Comparison of ENCODE assay signal across 24 mouse cellular contexts in genomic region chr11:94697703-94698464, GRCm38 (mm10). TPM values are rescaled to one million over a fixed set of nuclear protein-coding genes. Genes with fewer than 3 reads are reported as not detected.
DNase-seq lines count a peak whose midpoint lies in the region; ATAC-seq and TF ChIP-seq lines count a peak whose summit lies in the region.
"Had no signal": no experiment of that assay in that cellular context is flagged by ENCODE, and none has a peak within 500 bp of the region (broad histone marks: within the 10 kb centered on the region; RNA-seq: fewer than 3 reads in every experiment).

No protein-coding gene starts in this region.

- H3K9me3 ChIP-seq in midbrain, embryonic 13.5 days: no peaks in the 10 kb centered on the region
- no peaks in the 10 kb centered on the region for H3K9me3 ChIP-seq in midbrain, embryonic 10.5 days (replicated peaks)
- no peaks in the 10 kb centered on the region for H3K9me3 ChIP-seq in ES-E14 (ENCODE audit: control insufficient read depth, insufficient read depth, low read depth, low read length)
- H3K9me3 ChIP-seq: embryonic facial prominence, embryonic 15.5 days; forebrain, embryonic 15.5 days; kidney, embryonic 15.5 days had no signal

- 0 out of 2 replicates have a peak, but pooled peaks have one; percentile 11 for ATAC-seq in midbrain, embryonic 13.5 days
- 0 out of 2 replicates have a peak, but pooled peaks have one; percentile 18 for ATAC-seq in megakaryocyte, adult 5-6 weeks (ENCODE audit: poor library complexity, severe bottlenecking)
- ATAC-seq: forebrain, embryonic 15.5 days; hindbrain, postnatal 0 days had no signal

- in situ Hi-C loops in ES-E14 (cut with MboI; ENCODE audit: low sequenced_read_pairs in 2 of 2, unreplicated experiment in 2 of 2): no loop called here

- whole genome bisulfite sequencing in midbrain, embryonic 13.5 days: 51% methylated on average over 13 of the region's 13 CpGs
- WGBS in midbrain, embryonic 10.5 days: 49% methylated on average over 13 of the region's 13 CpGs

- DNase-seq in midbrain, embryonic 10.5 days (ENCODE audit: low spot score): no peak
- DNase-seq in ES-E14 (ENCODE audit: low read depth, low spot score): no peak
- DNase-seq in thymus, postnatal 36 days: peak; percentile 73 to 81
- no peak for DNase-seq in layer of hippocampus, adult 9-11 months
- no peak for DNase-seq in gastrocnemius, adult 8-10 months (ENCODE audit: low spot score in 2 of 2)
- DNase-seq in right cerebral cortex, postnatal 10 days (ENCODE audit: low spot score in 2 of 2): no peak
- DNase-seq: heart, adult 18-20 months; heart, postnatal 10 days; lung, postnatal 14 days had no signal

- no peak overlapping the region for H3K27ac ChIP-seq in midbrain, embryonic 13.5 days
- no peak overlapping the region; the same call in 1 of the 2 replicates for H3K27ac ChIP-seq in midbrain, embryonic 10.5 days (replicated peaks)
- H3K27ac ChIP-seq in ES-E14 (ENCODE audit: insufficient read depth, low read depth, low read length, poor library complexity, severe bottlenecking): no peak overlapping the region
- H3K27ac ChIP-seq: embryonic facial prominence, embryonic 15.5 days; forebrain, embryonic 15.5 days; hindbrain, postnatal 0 days; kidney, embryonic 15.5 days had no signal

- no peaks in the 10 kb centered on the region for H3K27me3 ChIP-seq in midbrain, embryonic 13.5 days
- H3K27me3 ChIP-seq in midbrain, embryonic 10.5 days (ENCODE audit: low read depth, poor library complexity, severe bottlenecking): no peaks in the 10 kb centered on the region
- H3K27me3 ChIP-seq: embryonic facial prominence, embryonic 15.5 days; forebrain, embryonic 15.5 days had no signal

- H3K4me2 ChIP-seq in midbrain, embryonic 13.5 days (replicated peaks): no peak overlapping the region
- H3K4me2 ChIP-seq: embryonic facial prominence, embryonic 15.5 days; forebrain, embryonic 15.5 days; kidney, embryonic 15.5 days; liver, embryonic 11.5 days had no signal

- H3K9ac ChIP-seq in midbrain, embryonic 13.5 days (replicated peaks): no peak overlapping the region
- H3K9ac ChIP-seq in ES-E14 (ENCODE audit: insufficient read depth, low read depth, low read length, poor library complexity, severe bottlenecking): peak overlapping the region; percentile 7; the same call in 1 of the 2 replicates
- H3K9ac ChIP-seq: embryonic facial prominence, embryonic 15.5 days; forebrain, embryonic 15.5 days; kidney, embryonic 15.5 days had no signal

- H3K36me3 ChIP-seq in midbrain, embryonic 13.5 days: no peaks in the 10 kb centered on the region
- no peaks in the 10 kb centered on the region for H3K36me3 ChIP-seq in midbrain, embryonic 10.5 days
- no peaks in the 10 kb centered on the region for H3K36me3 ChIP-seq in ES-E14 (ENCODE audit: control insufficient read depth, insufficient read depth, low read length, poor library complexity, severe bottlenecking)
- H3K36me3 ChIP-seq: embryonic facial prominence, embryonic 15.5 days; forebrain, embryonic 15.5 days; kidney, embryonic 15.5 days had no signal

- 0 out of 2 replicates have a peak, but pooled peaks cover 8% of the 10 kb centered on the region for H3K4me1 ChIP-seq in midbrain, embryonic 13.5 days (replicated peaks)
- peaks cover 17% of the 10 kb centered on the region for H3K4me1 ChIP-seq in midbrain, embryonic 10.5 days
- peaks cover 0 to 12% of the 10 kb centered on the region in 2 experiments; a peak in 2 of 4 replicates for H3K4me1 ChIP-seq in ES-E14 (ENCODE audit: control insufficient read depth in 2 of 2, insufficient read depth in 2 of 2, low read length in 2 of 2, poor library complexity in 1 of 2)
- H3K4me1 ChIP-seq: forebrain, embryonic 15.5 days had no signal

- H3K4me3 ChIP-seq in midbrain, embryonic 13.5 days (replicated peaks): no peak overlapping the region
- no peak overlapping the region for H3K4me3 ChIP-seq in midbrain, embryonic 10.5 days
- no peak overlapping the region for H3K4me3 ChIP-seq in ES-E14 (ENCODE audit: insufficient read depth in 1 of 2, low read depth in 1 of 2, low read length in 2 of 2, poor library complexity in 1 of 2, severe bottlenecking in 1 of 2)
- H3K4me3 ChIP-seq: embryonic facial prominence, embryonic 15.5 days; forebrain, embryonic 15.5 days; kidney, embryonic 15.5 days had no signal

TF ChIP-seq in ES-E14, 5 proteins besides CTCF, POLR2A, EP300 and RAD21:
- TF ChIP-seq HCFC1 (IDR thresholded peaks at IDR 0.05; ENCODE audit: borderline replicate concordance, insufficient read depth, low read length): no peak
- no peak for TF ChIP-seq ZC3H11A (IDR thresholded peaks at IDR 0.05; ENCODE audit: borderline replicate concordance, low read depth, low read length)
- TF ChIP-seq CHD2 (IDR thresholded peaks at IDR 0.05; ENCODE audit: low read depth, low read length): no peak
- TF ChIP-seq ZNF384 (IDR thresholded peaks at IDR 0.05; ENCODE audit: low read depth, low read length): no peak
- TF ChIP-seq MAFK (IDR thresholded peaks at IDR 0.05; ENCODE audit: insufficient read depth, low read depth, low read length): no peak

RNA-seq across cellular contexts. Expression of gene Gm11541, which starts 6.4 kb away (rescaled TPM):
- polyA plus RNA-seq in midbrain, embryonic 13.5 days (2015; fragmentation: Nextera tagmentation; extraction: Ambion mirVana): not detected in 2 replicates
- not detected in 2 replicates for polyA plus RNA-seq in midbrain, embryonic 10.5 days (2016; fragmentation: Nextera tagmentation; extraction: Ambion mirVana)
- 0.18 TPM in 1 of 2 replicates, not detected in the other for total RNA-seq in ES-E14 (2012; rRNA removed)
- total RNA-seq in megakaryocyte, adult 5-6 weeks (2015): not detected in 2 replicates
- not detected in 2 replicates for total RNA-seq in megakaryocyte, adult 5-6 weeks (2017)
- total RNA-seq in gastrocnemius, adult 8-10 months (2022): not detected
- total RNA-seq: common myeloid progenitor, adult 5-6 weeks; gastrocnemius, adult 18-20 months; heart, adult 18-20 months; heart, postnatal 10 days; layer of hippocampus, adult 8-10 months; left cerebral cortex, postnatal 36 days had no signal
- polyA plus RNA-seq: C2C12; forebrain, embryonic 15.5 days; liver, embryonic 11.5 days; midbrain, postnatal 0 days; neural tube, embryonic 14.5 days; urinary bladder, adult 2 months had no signal

RNA-seq across cellular contexts. Expression of gene Xylt2, which starts 20.6 kb away (rescaled TPM):
- 8.3 and 11.3 TPM in 2 replicates for polyA plus RNA-seq in midbrain, embryonic 13.5 days (2015; fragmentation: Nextera tagmentation; extraction: Ambion mirVana)
- 13.8 and 14.4 TPM in 2 replicates for polyA plus RNA-seq in midbrain, embryonic 10.5 days (2016; fragmentation: Nextera tagmentation; extraction: Ambion mirVana)
- total RNA-seq in ES-E14 (2012; rRNA removed): 58.0 and 91.2 TPM in 2 replicates
- total RNA-seq in megakaryocyte, adult 5-6 weeks (2015): 2.3 and 2.9 TPM in 2 replicates
- total RNA-seq in megakaryocyte, adult 5-6 weeks (2017): 4.3 and 8.1 TPM in 2 replicates
- total RNA-seq in gastrocnemius, adult 8-10 months (2022): 1 to 10 TPM; 2.3 to 4.3 (median 3.7) TPM

RNA-seq across cellular contexts. Expression of gene Cdc34b, which starts 43.7 kb away (rescaled TPM):
- 0.22 TPM in 2 replicates for polyA plus RNA-seq in midbrain, embryonic 13.5 days (2015; fragmentation: Nextera tagmentation; extraction: Ambion mirVana)
- 0.20 and 0.32 TPM in 2 replicates for polyA plus RNA-seq in midbrain, embryonic 10.5 days (2016; fragmentation: Nextera tagmentation; extraction: Ambion mirVana)
- total RNA-seq in ES-E14 (2012; rRNA removed): 0.32 and 0.54 TPM in 2 replicates
- not detected in 2 replicates for total RNA-seq in megakaryocyte, adult 5-6 weeks (2015)
- total RNA-seq in megakaryocyte, adult 5-6 weeks (2017): not detected in 2 replicates
- 1 to 10 TPM in 3 of 4 experiments, under 1 TPM in 1; 0.63 to 1.6 (median 1.1) TPM for total RNA-seq in gastrocnemius, adult 8-10 months (2022)
- total RNA-seq: layer of hippocampus, adult 8-10 months; midbrain, postnatal 0 days had no signal
- polyA plus RNA-seq: embryonic facial prominence, embryonic 15.5 days; forebrain, embryonic 15.5 days; hindbrain, postnatal 0 days; neural tube, embryonic 14.5 days had no signal

RNA-seq across cellular contexts. Expression of gene Eme1, which starts 44.1 kb away (rescaled TPM):
- 11.6 and 13.6 TPM in 2 replicates for polyA plus RNA-seq in midbrain, embryonic 13.5 days (2015; fragmentation: Nextera tagmentation; extraction: Ambion mirVana)
- polyA plus RNA-seq in midbrain, embryonic 10.5 days (2016; fragmentation: Nextera tagmentation; extraction: Ambion mirVana): 61.7 and 64.1 TPM in 2 replicates
- 46.1 and 57.3 TPM in 2 replicates for total RNA-seq in ES-E14 (2012; rRNA removed)
- 4.9 and 6.7 TPM in 2 replicates for total RNA-seq in megakaryocyte, adult 5-6 weeks (2015)
- 20.2 and 28.4 TPM in 2 replicates for total RNA-seq in megakaryocyte, adult 5-6 weeks (2017)
- not detected for total RNA-seq in gastrocnemius, adult 8-10 months (2022)
- total RNA-seq: gastrocnemius, adult 18-20 months; left cerebral cortex, postnatal 36 days had no signal

RNA-seq across cellular contexts. Expression of gene Mrpl27, which starts 44.3 kb away (rescaled TPM):
- polyA plus RNA-seq in midbrain, embryonic 13.5 days (2015; fragmentation: Nextera tagmentation; extraction: Ambion mirVana): 139 and 150 TPM in 2 replicates
- polyA plus RNA-seq in midbrain, embryonic 10.5 days (2016; fragmentation: Nextera tagmentation; extraction: Ambion mirVana): 143 and 145 TPM in 2 replicates
- 37.2 and 56.3 TPM in 2 replicates for total RNA-seq in ES-E14 (2012; rRNA removed)
- 38.0 and 49.5 TPM in 2 replicates for total RNA-seq in megakaryocyte, adult 5-6 weeks (2015)
- 39.0 and 45.9 TPM in 2 replicates for total RNA-seq in megakaryocyte, adult 5-6 weeks (2017)
- total RNA-seq in gastrocnemius, adult 8-10 months (2022): 10 to 100 TPM; 43.5 to 48.0 (median 45.8) TPM

Comparison
In these comparisons a context has a peak if more than half of its experiments do, and no peak if none do; other contexts are left out.
1. DNase-seq: peak in thymus, postnatal 36 days (2 of 2); none in midbrain, embryonic 10.5 days (single experiment), ES-E14 (single experiment), layer of hippocampus, adult 9-11 months (single experiment), gastrocnemius, adult 8-10 months (0 of 2) and right cerebral cortex, postnatal 10 days (0 of 2).